Mouse (Mus musculus) kidney, postnatal 4 days (tissue): ENCODE measurements around the gene Gm3317.
"Not testable (repeated sequence)": the region's sequence is repeated elsewhere in the genome, so short reads cannot be mapped to it uniquely, and the experiment has no call there.

Experiments
- DNase-seq, 2 experiments: peaks; one replicate each; pipeline ENCODE4 v3.0.0; 2021; ENCODE audit warnings: mixed read lengths in 2 of 2

Gm3317 gene

DNA sequence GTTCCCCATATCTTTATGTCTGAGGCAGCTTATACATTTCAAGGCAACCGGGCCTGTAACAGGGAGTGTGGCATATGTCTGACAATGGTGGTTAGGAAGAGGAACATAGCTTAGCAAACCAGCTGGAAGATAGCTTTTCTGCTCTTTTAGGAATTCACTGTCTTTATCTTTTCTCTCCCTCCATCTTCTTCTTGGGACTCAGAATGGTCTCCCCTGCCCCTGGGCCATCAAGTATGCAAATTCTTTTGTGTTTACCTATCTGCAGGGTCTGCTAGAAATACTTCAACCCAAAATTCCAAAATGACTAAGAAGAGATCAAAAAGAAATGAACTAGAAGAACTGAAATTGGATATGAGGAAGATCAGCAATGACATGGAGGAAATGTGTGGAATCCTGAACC lies at the start of gene Gm3317:
TSS of gene Gm3317 (plus strand) at position 301 of the 400 bp plus-strand sequence.
- DNase-seq, result not testable (repeated sequence)

- not testable (repeated sequence) for DNase-seq
Measured at GRCm38 (mm10) chr14:5131219-5131618, 33.1 kb upstream of the Gm3317 start, which contains the start of gene Gm8279. Gene Gm8279, plus strand, starts transcription at chr14:5131519.

DNA sequence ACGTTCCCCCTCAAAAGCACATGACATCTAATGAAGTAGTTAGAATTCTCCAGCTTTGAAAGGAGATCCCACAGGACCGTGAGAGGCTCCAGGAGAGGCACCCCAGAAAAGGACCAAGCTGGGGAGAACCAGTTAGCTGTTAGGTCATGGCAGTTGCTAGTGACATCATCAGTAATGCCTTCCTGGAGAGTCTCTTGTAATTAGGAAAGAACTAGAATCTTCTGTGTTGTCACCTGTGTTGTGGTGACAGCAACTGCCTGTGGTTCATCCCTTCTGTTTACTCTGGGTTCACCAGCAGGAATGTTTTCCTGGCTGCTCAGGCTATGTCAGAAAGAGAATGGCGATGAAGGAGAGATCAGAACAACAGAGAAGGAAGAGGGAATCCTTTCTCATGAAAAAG lies 21.2 kb downstream of the Gm3317 start, which contains the start of gene Gm8271:
TSS of gene Gm8271 (plus strand) at position 301 of the 400 bp plus-strand sequence.
- DNase-seq, result not testable (repeated sequence)
